ENCODE assay signal across 29 mouse cellular contexts in the genomic region with DNA sequence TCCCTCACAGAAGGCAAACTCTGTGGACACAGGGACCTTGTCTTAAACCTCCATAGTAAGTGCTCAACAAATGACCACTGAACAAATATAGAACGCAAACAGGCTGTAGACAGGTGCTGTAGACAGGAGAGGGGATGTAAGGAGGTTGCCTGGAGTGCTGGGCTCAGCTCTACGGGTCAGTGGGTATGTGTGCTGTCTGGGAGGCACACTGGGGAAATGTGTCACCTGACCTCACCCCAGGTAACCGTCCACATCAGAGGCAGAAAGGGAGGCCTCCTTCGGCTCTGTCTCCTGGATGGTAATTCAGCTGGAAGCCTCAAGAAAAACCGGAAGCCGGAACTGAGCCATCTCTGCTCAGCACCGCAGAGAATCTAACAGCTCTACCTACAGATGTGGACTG. TPM values are rescaled to one million over a fixed set of nuclear protein-coding genes. Genes with fewer than 3 reads are reported as not detected.
DNase-seq lines count a peak whose midpoint lies in the region.
"Had no signal": no experiment of that assay in that cellular context is flagged by ENCODE, and none has a peak within 500 bp of the region (broad histone marks: within the 10 kb centered on the region; RNA-seq: fewer than 3 reads in every experiment).

No protein-coding gene starts in this region.

- H3K4me1 ChIP-seq in heart, embryonic 10.5 days: peaks cover 27% of the 10 kb centered on the region
- H3K4me1 ChIP-seq in limb, embryonic 10.5 days: peaks cover 51% of the 10 kb centered on the region
- H3K4me1 ChIP-seq: forebrain, embryonic 15.5 days; hindbrain, embryonic 15.5 days; midbrain, embryonic 10.5 days; midbrain, embryonic 15.5 days; neural tube, embryonic 15.5 days had no signal

- DNase-seq in heart, adult 11 months: peak; percentile 88
- DNase-seq in heart, embryonic 10.5 days (ENCODE audit: low spot score): no peak
- peak; percentile 25 to 37 for DNase-seq in kidney, postnatal 36 days
- DNase-seq in kidney, adult 9 months: no peak
- DNase-seq in limb, embryonic 10.5 days (ENCODE audit: low spot score): no peak
- no peak for DNase-seq in cerebellum, postnatal 10 days
- DNase-seq in adrenal gland, postnatal 36 days: no peak
- DNase-seq: adrenal gland, postnatal 10 days; cerebellum, adult 11 months; cerebellum, adult 9-10 months; embryo, embryonic 11 days; gastrocnemius, postnatal 10 days; kidney, adult 8-10 months; kidney, postnatal 14 days; liver, embryonic 13.5 days; lung, adult 18-20 months; retina, postnatal 1 day; right cerebral cortex, postnatal 25 days; spleen, adult 18-20 months; thymus, postnatal 25 days had no signal

- H3K27ac ChIP-seq in heart, embryonic 10.5 days: no peak overlapping the region
- peak overlapping the region; percentile 87; the same call in 1 of the 2 replicates for H3K27ac ChIP-seq in limb, embryonic 10.5 days
- H3K27ac ChIP-seq: forebrain, embryonic 15.5 days; hindbrain, embryonic 10.5 days; hindbrain, embryonic 15.5 days; liver, embryonic 13.5 days; midbrain, embryonic 10.5 days; midbrain, embryonic 15.5 days; neural tube, embryonic 15.5 days had no signal

- H3K9me3 ChIP-seq in heart, embryonic 10.5 days: no peaks in the 10 kb centered on the region
- no peaks in the 10 kb centered on the region for H3K9me3 ChIP-seq in limb, embryonic 10.5 days (replicated peaks)
- H3K9me3 ChIP-seq: forebrain, embryonic 10.5 days; forebrain, embryonic 15.5 days; G1E; hindbrain, embryonic 10.5 days; hindbrain, embryonic 15.5 days; limb, embryonic 13.5 days; liver, embryonic 13.5 days; midbrain, embryonic 10.5 days; midbrain, embryonic 15.5 days; neural tube, embryonic 15.5 days had no signal

- no peak overlapping the region for H3K4me3 ChIP-seq in heart, embryonic 10.5 days
- no peak overlapping the region for H3K4me3 ChIP-seq in limb, embryonic 10.5 days
- H3K4me3 ChIP-seq: forebrain, embryonic 10.5 days; forebrain, embryonic 15.5 days; hindbrain, embryonic 10.5 days; hindbrain, embryonic 15.5 days; limb, embryonic 13.5 days; liver, embryonic 13.5 days; midbrain, embryonic 10.5 days; midbrain, embryonic 15.5 days; neural tube, embryonic 15.5 days had no signal

- no peaks in the 10 kb centered on the region for H3K27me3 ChIP-seq in heart, embryonic 10.5 days (ENCODE audit: insufficient read depth, poor library complexity, severe bottlenecking)
- H3K27me3 ChIP-seq in limb, embryonic 10.5 days (ENCODE audit: low read depth, poor library complexity, severe bottlenecking): no peaks in the 10 kb centered on the region
- H3K27me3 ChIP-seq: forebrain, embryonic 15.5 days; hindbrain, embryonic 15.5 days; limb, embryonic 13.5 days; liver, embryonic 13.5 days; midbrain, embryonic 15.5 days; neural tube, embryonic 15.5 days had no signal

- H3K36me3 ChIP-seq in heart, embryonic 10.5 days: 0 out of 2 replicates have a peak, but pooled peaks cover 3% of the 10 kb centered on the region
- H3K36me3 ChIP-seq in limb, embryonic 10.5 days: peaks cover 16% of the 10 kb centered on the region
- H3K36me3 ChIP-seq: forebrain, embryonic 15.5 days; G1E; hindbrain, embryonic 15.5 days; liver, embryonic 13.5 days; midbrain, embryonic 10.5 days; midbrain, embryonic 15.5 days; neural tube, embryonic 15.5 days had no signal

- 76% methylated on average over 7 of the region's 7 CpGs for WGBS in heart, embryonic 10.5 days
- WGBS in limb, embryonic 10.5 days: 84% methylated on average over 7 of the region's 7 CpGs

RNA-seq across cellular contexts. Expression of a gene that starts 21.6 kb away (rescaled TPM):
- 6.8 and 7.8 TPM in 2 replicates for polyA plus RNA-seq in heart, embryonic 10.5 days (2016; fragmentation: Nextera tagmentation; extraction: Ambion mirVana)
- polyA plus RNA-seq in limb, embryonic 10.5 days (2016; fragmentation: Nextera tagmentation; extraction: Ambion mirVana): 13.3 and 14.2 TPM in 2 replicates
- total RNA-seq in adrenal gland, postnatal 36 days (2021): 10 to 100 TPM; 13.3 to 19.6 TPM

Comparison
In these comparisons a context has a peak if more than half of its experiments do, and no peak if none do; other contexts are left out.
1. DNase-seq: peak in heart, adult 11 months (single experiment) and kidney, postnatal 36 days (2 of 2); none in heart, embryonic 10.5 days (single experiment), kidney, adult 9 months (single experiment), limb, embryonic 10.5 days (single experiment), cerebellum, postnatal 10 days (0 of 2) and adrenal gland, postnatal 36 days (0 of 2).